Mouse (Mus musculus): ENCODE data around the gene Iqsec2.

Gene Iqsec2

DNA sequence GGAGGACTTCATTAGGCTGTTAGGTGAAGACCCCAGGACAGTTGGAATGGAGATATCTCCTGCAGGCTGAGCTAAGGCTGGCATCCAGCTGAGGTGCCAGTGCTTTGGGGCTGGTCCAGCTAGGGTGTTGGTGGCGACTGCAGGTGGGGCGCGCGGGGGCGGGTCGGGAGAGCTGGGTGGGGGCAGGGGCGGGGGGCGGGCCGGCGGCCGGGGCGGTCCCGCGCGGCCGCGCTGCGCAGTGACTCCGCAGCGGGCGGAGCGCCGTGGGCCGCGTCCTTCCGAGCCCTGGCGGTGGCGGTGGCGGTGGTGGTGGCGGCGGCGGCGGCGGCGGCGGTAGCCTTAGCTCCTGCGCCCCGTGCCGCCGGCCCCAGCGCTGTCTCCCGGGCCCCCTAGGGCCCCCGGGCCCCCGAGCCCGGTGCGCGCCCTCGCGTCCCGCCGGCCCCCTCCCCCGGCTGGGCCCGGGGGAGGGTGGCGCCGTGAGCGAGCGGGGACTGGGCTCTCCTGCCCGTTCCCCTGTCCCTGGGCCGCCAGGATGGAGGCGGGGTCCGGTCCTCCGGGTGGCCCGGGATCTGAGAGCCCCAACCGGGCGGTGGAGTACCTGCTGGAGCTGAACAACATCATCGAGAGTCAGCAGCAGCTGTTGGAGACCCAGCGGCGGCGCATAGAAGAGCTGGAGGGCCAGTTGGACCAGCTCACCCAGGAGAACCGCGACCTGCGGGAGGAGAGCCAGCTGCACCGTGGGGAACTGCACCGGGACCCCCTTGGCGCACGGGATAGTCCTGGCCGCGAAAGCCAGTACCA lies at the start of gene Iqsec2:
Iqsec2 (plus strand) TSS at position 328 of the 801 bp plus-strand sequence.
- DNase-seq (ENCODE audit: low spot score) = peak; percentile 21

DNA sequence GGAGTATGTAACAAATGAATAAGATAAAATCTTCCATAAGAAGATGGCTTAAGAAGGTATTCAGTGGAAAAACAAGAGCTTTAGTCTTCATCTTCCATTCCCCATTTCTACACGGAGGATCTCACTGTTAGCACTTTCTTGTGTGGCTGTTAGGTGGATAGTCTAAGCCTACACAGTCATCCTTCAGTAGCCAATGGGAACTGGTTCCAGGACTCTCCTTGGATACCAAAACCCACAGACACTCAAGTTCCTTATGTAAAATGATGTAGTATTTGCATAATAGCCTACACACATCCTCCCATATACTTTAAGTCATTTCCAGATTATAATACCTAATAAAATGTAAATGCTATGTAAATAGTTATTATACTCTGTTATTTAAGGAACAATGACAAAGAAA lies 46.5 kb upstream of the Iqsec2 start:
- DNase-seq (ENCODE audit: low spot score) = no peak

DNA sequence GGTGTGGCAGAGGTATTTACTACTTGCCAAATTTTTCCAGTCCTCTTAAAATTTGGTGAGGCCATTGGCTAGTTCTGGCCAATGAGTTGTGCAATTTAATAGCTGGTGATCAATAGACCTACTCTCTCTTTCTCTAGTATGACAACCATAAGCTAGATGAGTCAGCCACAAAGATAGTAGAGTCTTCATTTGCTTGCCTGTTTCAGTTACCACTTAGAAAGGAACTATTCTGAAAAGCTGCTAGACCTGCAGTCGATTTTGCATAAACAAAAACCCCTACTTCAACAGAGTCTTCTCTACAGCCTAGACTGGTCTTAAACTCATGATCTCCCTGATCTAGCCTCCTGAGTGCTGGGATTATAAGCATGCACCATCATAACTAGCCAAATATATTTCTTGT lies 22.4 kb upstream of the Iqsec2 start:
- DNase-seq (ENCODE audit: low spot score) = no peak

DNA sequence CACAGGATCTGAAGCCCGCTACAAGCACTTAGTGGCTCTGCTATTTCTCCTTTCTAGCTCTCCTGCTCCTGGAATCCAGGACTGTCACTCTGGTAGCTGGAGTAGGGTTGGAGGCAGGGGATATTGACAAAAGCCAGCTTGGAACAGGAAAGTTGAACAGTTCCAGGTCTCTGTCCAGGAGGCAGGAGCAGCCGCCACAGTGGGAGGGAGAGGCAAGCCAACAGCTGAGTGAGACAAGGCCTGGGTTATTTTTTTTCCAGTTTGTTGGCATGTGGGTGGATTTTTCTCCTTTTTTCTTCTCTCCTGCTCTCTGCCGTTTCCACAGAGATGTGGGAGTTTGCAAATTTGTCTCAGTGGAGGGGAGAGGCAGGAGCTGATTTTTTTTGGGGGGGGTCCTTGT lies 13.3 kb upstream of the Iqsec2 start:
- no peak for DNase-seq (ENCODE audit: low spot score)

DNA sequence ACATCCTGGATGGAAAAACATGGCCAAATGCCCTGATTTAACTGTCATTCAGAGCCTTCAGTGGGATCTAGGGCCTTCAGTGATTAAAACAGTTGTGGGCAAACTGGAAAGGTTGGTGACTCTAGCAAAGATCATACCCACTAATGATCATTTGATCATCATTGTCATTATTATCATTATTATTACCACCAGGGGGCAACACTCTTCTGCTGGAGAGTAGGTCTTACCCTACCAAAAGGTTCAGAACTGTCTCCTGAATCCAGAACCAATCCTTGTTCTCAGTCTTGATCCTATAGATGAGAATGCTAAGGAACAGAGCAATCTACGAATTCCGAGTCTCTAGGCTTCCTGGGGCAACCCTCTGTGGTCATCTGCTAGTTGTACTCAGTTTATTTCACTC lies 12.0 kb upstream of the Iqsec2 start:
- DNase-seq (ENCODE audit: low spot score) = no peak

DNA sequence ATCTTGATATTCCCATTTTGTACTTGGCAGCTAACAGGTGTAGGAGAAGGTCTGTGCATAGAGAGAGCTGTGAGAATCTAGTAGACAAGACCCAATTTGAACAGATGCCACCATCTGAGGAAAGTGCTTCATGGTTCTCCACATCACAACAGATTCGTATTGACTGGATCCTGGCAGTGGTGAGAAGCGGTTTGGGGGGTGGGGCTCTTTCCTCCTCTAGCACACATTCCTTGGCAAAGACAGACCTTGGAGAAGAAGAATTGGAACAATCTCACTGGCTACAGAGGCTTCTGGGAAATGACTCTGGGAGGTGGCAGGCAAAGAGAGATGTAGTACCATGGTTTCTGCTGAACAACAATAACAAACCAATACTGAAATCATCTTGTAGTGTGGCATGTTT lies 8.9 kb upstream of the Iqsec2 start:
- no peak for DNase-seq (ENCODE audit: low spot score)

DNA sequence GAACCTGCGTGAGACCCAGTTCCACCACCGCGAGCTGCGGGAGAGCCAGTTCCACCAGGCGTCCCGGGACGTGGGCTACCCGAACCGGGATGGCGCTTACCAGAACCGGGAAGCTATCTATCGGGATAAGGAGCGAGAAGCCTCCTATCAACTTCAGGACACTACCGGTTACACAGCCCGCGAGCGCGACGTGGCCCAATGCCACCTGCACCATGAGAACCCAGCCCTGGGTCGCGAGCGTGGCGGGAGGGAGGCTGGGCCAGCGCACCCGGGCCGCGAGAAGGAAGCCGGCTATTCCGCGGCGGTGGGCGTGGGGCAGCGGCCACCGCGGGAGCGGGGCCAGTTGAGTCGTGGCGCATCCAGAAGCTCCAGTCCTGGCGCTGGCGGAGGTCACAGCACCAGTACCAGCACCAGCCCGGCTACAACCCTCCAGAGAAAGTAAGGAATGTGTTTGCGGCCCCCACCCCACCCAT lies 710 bp downstream of the Iqsec2 start:
- no peak for DNase-seq (ENCODE audit: low spot score)

DNA sequence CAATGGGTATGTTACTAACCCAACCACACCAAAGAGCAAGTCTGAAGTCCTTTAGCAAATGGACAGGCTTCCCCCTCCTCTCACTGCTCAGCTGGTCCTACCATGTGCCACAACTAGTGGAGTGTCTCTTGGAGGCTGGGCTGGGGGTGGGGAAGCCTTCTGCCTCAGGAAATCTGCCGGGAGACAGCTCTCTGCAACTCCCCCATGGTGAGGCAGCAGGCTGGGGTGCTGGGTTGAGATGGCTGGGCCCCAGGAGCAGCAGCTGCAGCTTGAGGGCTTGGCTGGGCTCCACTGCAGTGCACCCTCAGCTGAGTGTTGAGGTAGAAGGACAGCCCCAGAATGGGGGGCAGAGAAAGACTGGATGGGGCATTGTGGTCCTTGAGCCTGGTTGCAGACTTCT lies 2.1 kb downstream of the Iqsec2 start:
- DNase-seq (ENCODE audit: low spot score) = no peak

DNA sequence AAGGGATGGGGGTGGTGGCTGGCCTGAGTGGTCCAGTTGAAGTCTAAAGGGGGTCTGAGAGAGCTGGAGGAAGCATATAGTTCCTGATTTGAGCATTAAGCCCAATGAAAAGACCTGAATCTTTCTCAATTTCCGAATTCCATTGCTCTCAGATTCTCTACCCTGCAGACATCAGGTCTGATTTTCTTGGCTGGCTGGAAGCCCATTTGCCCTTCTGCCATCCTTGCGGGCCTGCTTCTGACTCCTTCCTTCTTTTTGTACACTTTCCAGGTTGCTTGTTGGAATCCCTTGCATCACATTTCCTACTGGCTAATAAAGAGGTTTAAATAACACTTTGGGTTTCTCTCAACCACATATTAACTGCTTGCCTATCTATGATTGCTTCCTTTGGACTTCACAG lies 2.6 kb downstream of the Iqsec2 start:
- no peak for DNase-seq (ENCODE audit: low spot score)

DNA sequence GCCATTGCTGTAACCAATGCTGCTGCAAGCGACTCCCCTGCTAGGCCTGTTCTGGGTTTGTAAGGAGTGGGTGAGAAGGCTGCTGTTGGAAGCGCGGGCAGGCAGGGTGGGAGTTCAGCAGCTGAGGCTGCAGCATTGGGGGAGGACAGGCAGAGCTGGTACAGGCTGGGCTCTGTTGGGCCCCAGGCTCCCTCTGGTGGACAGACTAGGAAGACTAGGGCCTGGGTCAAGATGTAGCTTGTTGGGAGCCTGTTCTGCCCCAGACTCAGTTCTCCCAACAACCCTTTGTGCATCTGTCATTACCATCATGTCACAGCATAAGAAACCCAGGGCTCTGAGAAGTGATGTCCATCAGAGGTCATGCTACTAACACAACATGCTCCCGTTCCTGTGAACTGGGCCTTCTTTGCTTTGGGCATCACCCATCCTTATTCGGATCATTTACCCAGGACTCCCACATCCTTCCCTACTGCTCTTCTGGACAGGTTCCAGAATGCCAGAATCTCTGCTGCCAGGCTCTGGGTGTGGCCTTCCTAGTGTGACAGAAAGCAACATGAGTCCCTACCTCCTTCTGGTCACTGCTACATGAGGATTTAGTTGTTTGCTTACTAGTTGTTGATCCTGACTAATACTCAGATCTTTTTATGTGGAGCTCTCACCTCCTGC lies 3.5 kb downstream of the Iqsec2 start:
- peak; percentile 70 for DNase-seq (ENCODE audit: low spot score)

DNA sequence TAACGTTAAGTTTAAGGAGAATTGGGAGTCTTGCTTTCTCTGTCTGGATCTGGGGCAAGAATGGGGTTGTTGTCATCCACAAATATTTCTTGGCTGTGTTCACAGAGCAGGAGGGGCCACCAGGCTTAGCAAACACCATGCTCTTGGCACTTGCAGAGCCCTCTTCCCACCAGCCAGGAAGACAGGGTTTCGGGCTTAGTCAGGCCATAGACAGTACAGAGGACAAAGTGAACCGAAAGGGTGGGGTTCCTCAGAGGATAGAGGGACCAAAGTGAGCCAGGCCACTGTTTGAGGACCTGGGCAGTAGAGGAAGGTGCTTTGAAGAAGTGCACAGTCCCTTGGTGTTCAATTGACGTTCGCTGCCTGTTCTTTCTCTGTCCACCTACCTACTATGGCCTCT lies 4.6 kb downstream of the Iqsec2 start:
- no peak for DNase-seq (ENCODE audit: low spot score)

DNA sequence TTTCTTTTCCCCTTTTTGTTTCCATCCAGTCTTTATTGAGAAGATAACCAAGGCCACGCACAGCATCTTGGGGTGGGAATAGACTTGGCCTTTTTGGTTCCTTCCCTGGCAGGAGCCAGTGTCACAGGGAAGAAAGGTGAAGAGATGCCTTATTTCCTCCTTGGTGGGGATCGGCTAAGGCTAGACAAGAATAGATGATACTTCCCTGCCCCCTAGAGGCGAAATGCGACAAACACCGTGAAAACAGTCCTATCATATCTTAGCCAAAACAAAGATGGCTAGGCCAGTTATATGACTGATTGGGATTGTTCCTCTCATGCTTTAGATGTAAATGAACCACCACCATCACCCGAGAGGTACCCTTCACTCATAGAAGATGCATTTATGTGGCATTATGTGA lies 7.6 kb downstream of the Iqsec2 start:
- DNase-seq (ENCODE audit: low spot score) = peak; percentile 73

DNA sequence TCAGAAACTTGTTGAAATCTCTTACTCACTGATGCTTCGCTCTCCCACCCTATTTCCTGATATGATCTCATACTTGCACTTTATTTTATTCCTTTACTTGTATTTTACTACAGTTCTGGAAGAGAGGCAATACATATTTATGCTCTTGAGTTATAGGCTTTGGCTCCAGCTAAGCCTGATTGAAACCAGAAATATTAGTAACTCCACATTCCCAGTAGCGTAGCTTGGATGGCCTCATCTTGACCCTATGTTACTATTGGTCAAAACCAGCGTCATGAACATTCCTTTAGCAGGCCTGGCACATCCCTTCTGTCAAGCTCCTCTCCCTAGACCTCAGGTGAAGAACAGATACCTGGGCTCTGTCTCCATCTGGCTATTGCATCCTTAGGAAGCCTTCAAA lies 14.2 kb downstream of the Iqsec2 start:
- no peak for DNase-seq (ENCODE audit: low spot score)

DNA sequence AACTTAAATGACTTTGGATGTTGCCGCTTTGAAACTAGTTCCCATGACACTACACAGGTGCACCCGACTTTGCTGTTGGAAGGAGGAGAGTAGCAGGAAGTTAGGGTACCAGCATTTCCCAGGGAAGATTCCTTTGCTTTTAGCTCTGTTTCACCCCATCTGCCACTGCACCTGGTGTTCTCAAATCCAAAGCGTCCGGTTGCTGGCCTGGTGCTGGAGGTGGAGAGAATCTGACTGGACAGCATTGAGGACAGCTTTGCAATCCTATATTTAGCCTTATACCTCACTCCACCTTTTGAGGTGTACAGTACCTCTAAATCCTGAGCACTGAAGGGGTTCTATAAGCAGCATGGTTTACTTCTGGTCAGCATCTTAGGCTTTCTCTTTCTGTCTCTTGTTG lies 17.3 kb downstream of the Iqsec2 start:
- DNase-seq (ENCODE audit: low spot score) = no peak

DNA sequence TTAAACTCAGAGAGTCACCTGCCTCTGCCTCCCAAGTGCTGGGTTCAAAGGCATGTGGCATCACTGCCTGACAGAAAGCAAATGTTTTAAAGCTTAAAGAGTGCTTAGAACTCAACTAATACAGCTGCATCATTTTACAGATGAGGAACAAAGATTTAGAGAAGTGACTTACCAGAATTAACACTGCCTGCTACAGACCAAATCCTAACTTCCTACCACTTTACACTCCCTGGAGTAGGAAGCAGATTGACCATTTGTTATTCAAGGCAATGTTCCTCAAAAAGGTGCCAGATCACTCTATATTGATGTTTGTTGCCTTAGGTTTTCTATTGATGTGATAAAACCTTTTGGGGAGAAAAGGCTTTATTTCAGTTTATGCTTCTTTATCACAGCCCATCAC lies 20.0 kb downstream of the Iqsec2 start:
- DNase-seq (ENCODE audit: low spot score) = no peak

DNA sequence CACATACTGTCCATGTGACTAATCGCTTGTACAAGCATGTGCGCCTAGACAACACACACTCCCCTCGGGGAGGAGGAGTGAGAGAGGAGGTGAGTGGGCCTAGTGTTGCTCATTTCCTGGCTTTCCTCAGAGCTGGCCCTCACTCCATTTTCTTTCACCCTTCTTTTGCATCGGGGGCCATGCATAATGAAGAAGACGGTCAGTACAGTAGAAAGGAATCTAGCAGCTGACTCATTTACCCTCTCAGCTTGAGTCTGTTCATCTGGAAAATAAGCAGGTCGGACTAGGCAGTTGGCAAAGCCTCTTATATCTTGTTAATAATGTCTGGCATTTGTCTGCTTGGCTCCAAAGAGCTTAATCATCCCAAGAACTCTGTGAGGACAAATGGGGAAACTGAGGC lies 22.1 kb downstream of the Iqsec2 start:
- no peak for DNase-seq (ENCODE audit: low spot score)

DNA sequence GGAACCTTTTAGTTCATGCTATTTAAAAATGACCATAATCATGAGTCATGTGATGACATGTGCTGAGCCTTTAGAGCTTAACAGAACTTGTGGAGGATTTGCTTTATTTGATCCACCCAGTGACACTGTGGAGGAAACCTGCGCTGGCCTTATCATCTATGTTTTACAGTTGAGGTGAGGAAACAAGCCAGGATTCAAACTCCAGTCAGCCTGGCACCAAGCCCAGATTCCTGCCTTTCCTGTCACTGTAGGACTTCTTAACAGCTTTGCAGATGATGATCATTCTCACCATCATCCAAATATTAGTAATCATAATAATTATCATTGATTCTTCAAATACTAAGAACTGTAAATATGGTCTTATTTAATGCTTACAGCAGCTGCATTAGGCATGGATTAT lies 24.5 kb downstream of the Iqsec2 start:
- no peak for DNase-seq (ENCODE audit: low spot score)

DNA sequence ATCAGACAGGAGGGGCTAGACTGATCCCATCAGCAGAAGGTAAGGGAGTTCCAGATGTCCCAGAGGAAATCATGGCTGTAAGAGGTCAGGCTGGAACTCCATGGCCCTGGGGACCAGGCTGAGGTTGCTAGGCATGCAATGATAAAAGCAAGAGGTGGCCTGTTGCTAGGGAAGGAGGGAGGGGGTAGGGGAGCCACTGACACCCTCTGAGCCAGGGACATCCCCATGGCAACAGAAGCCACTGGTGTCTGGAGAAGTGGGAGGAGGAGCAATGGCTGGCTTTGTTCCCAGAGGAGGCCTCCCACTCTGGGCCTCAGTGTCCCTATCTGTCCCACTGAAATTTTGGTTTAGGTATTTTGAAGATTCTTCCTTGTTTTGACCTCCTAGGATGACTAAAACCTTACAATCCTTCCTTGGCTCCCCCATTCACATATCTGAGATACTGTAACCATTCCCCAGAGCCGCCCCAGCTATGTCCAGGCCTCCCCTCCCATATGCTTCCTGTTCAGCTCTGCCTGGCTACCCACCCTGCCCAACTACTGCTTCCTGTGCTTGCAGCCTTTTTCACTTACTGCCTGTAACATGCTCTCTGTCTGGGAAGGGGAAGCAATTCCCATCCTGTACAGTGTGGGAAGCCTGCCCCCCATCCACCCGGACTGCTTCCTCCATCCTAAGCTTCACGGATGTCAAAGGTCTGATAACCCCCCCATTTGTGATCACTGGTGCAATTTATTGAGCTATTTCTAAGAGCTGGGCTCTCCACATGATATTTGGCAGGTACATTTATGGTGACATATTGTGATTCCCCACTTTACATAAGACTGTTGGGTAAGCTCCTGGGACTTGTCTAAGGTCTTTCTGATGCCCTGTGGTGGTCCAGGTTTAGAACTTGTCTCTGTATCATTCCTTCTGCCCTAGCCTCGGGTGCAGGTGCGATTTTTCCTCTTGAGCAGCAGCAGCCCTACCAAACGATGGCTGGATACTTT lies 27.3 kb downstream of the Iqsec2 start:
- DNase-seq (ENCODE audit: low spot score) = peak; percentile 62

DNA sequence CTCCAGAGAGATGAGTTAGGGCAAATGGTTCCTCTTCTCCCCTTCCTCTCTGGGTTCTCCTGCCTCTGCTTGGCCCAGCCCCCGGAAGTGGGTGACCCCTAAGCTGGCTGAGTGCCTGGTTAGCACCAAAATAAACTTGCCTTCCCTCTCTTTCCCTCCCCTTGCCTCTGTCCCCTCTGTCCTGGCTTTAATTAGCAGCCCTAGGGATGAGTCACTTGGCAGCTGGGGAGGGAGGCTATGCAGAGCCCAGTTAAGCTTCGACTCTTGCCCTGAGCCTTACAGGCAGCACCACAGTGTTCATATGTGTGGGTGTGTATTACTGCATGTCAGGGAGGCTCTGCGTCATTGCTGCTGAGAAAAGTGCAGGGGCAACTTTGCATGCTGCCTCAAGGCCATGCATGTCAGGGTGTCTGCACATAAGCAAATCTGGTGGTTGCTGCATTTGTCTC lies 28.4 kb downstream of the Iqsec2 start:
- peak; percentile 6 for DNase-seq (ENCODE audit: low spot score)

DNA sequence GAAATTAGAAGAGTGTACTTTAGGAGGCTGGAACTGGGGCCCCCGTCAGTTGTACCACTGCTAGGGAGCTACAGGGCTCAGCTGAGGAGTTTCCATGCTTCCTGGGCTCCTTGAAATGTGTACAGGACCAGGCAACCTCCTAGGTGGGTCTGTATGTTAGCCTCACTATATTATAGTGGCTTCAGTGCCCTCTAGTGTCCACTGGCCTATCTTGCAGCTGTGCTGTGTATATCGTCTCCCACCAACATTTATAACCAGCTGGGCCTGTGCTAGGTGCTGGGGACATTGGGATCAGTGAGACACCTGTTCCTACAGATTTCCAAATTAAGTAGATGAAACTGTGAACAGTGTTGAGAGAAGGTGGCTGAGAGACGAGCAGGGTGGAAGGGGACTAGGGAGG lies 31.2 kb downstream of the Iqsec2 start:
- DNase-seq (ENCODE audit: low spot score) = peak; percentile 75

DNA sequence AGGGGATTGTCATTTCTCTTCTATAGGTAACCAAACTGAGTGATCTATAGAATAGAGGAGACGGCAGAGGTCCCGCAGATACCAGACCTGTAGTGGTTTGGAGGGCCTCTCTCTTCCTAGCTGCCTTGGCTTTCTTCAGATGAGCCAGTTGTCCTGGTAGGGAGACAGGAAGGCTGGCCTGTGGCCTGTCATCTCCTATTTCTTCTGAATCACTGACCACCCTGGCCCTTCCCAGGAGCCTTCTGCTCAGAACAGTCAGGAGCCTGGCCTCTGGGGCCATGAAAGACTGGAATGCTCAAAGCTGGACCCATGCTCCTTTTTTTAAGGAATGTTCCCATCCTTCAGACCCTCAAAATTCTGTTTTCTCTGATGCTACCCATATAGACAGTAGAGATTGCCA lies 33.8 kb downstream of the Iqsec2 start:
- DNase-seq (ENCODE audit: low spot score) = no peak

DNA sequence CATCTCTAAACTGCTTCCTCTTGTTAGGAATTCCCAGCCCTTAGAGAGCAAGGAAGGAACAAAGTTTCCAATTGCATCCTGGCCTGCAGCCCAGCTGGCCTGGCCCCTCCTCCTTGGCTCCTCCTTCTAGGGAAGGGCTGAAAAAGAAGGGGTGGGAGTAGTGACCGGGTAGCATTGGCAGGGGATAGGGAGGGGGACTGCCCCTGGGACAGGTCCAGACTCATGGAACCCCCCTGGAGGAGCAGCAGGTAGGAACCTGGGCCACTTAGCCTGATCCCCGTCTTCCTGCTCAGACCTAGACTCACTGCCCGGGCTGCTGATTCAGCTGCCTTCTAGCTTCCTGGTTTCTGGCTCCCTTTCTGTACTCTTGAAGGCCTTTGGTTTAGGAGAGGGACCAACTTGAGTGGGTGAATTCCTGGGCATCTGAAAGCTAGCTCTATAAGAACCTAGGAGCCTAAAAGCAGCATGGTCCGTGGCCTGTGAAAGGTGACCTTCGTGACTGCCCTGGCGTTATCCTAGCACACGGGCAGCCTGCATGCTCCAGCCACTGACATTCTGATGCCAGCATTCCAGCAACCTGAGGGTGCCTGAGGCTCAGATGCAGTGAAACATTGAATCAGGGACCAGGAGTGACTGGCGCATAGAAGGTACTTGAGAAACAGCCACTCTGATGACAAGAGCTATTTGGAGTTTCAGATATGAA lies 34.9 kb downstream of the Iqsec2 start:
- peak; percentile 11 for DNase-seq (ENCODE audit: low spot score)

All from embryo, embryonic 10 days (tissue).